Mouse (Mus musculus): ENCODE results near the gene Epn3.

- no peak for TF ChIP-seq POLR2A (IDR thresholded peaks at IDR 0.05; ENCODE audit: low read depth, low read length)
- TF ChIP-seq CTCF (IDR thresholded peaks at IDR 0.05; ENCODE audit: extremely low read depth, insufficient read length, insufficient replicate concordance, low read depth, low read length): no peak
Measured at GRCm38 (mm10) chr11:94495415-94495814, 4.4 kb downstream of the Epn3 start.
